Mouse (Mus musculus) MEL (cell line): ENCODE results near the gene Pla2g4b. TPM values are rescaled to one million over a fixed set of nuclear protein-coding genes. Genes with fewer than 3 reads are reported as not detected.

ENCODE experiments used
- DNase-seq: peaks from one replicate; pipeline ENCODE4 v3.0.0; 2011; ENCODE audit warnings: low read depth, low spot score
- H3K27ac ChIP-seq: 2 replicates; pipeline ENCODE4 v1.5.1; 2012; ENCODE audit warnings: low read depth, mild to moderate bottlenecking, control low read depth, low read length, moderate library complexity; ENCODE audit not compliant: control insufficient read depth
- H3K27me3 ChIP-seq, 2 experiments: fragments of 150-350 bp in 1 of 2; sonication (generic) in 1 of 2; 2 replicates each; pipeline ENCODE4 v1.6.1; 2012; ENCODE audit warnings: low read length in 2 of 2, mild to moderate bottlenecking in 2 of 2, improper control_type of control experiment in 1 of 2, moderate library complexity in 1 of 2; ENCODE audit not compliant: insufficient read depth in 2 of 2, control insufficient read depth in 1 of 2
- H3K36me3 ChIP-seq, 2 experiments: 2 replicates each; pipeline ENCODE4 v1.6.1; 2012 to 2014; ENCODE audit warnings: low read length in 2 of 2, improper control_type of control experiment in 1 of 2, inconsistent platforms in 1 of 2, mild to moderate bottlenecking in 1 of 2; ENCODE audit not compliant: insufficient read depth in 2 of 2, control insufficient read depth in 1 of 2
- H3K4me1 ChIP-seq, 2 experiments: fragments of 150-350 bp in 1 of 2; sonication (generic) in 1 of 2; 2 replicates each; pipeline ENCODE4 v1.6.1; 2012; ENCODE audit warnings: low read length in 2 of 2, improper control_type of control experiment in 1 of 2, mild to moderate bottlenecking in 1 of 2; ENCODE audit not compliant: insufficient read depth in 2 of 2, control insufficient read depth in 1 of 2
- H3K4me3 ChIP-seq, 2 experiments: fragments of 150-350 bp in 1 of 2; sonication (generic) in 1 of 2; 2 replicates each; pipeline ENCODE4 v1.5.1; 2012; ENCODE audit warnings: low read depth in 2 of 2, low read length in 2 of 2, mild to moderate bottlenecking in 2 of 2, moderate library complexity in 2 of 2, control low read depth in 1 of 2, improper control_type of control experiment in 1 of 2; ENCODE audit not compliant: control insufficient read depth in 1 of 2, insufficient read depth in 1 of 2
- H3K79me2 ChIP-seq: 2 replicates; pipeline ENCODE4 v1.6.1; 2012; ENCODE audit warnings: mild to moderate bottlenecking, low read length, moderate library complexity; ENCODE audit not compliant: control insufficient read depth, poor library complexity, insufficient read depth
- H3K9ac ChIP-seq: 2 replicates; pipeline ENCODE4 v1.6.1; 2012; ENCODE audit warnings: low read depth, mild to moderate bottlenecking, control low read depth, low read length, moderate library complexity; ENCODE audit not compliant: control insufficient read depth, poor library complexity, severe bottlenecking
- H3K9me3 ChIP-seq: fragments of 150-350 bp; sonication (generic); replicated peaks from 2 replicates; pipeline ENCODE4 v1.6.1; 2012; ENCODE audit warnings: mild to moderate bottlenecking, low read length, improper control_type of control experiment, moderate library complexity; ENCODE audit not compliant: insufficient read depth
- CHD2 ChIP-seq: IDR thresholded peaks from 2 replicates; pipeline ENCODE4 v1.6.1; 2011; ENCODE audit warnings: low read length, improper control_type of control experiment
- CTCF ChIP-seq, 3 experiments: IDR thresholded peaks in 2 of 3; conservative IDR thresholded peaks in 1 of 3; 2 replicates each; pipeline ENCODE4 v1.5.1; 2011 to 2012; ENCODE audit warnings: low read length in 3 of 3, low read depth in 2 of 3, mild to moderate bottlenecking in 2 of 3, improper control_type of control experiment in 1 of 3, inconsistent platforms in 1 of 3, mixed read lengths in 1 of 3, moderate library complexity in 1 of 3; ENCODE audit not compliant: control insufficient read depth in 1 of 3, insufficient read depth in 1 of 3, poor library complexity in 1 of 3, severe bottlenecking in 1 of 3
- E2F4 ChIP-seq: IDR thresholded peaks from 2 replicates; pipeline ENCODE4 v1.6.1; 2011; ENCODE audit warnings: low read depth, low read length, improper control_type of control experiment, borderline replicate concordance
- ELF1 ChIP-seq: IDR thresholded peaks from 2 replicates; pipeline ENCODE4 v1.6.1; 2014; ENCODE audit warnings: low read depth, mild to moderate bottlenecking, inconsistent platforms, low read length, improper control_type of control experiment, moderate library complexity
- ETS1 ChIP-seq: IDR thresholded peaks from 2 replicates; pipeline ENCODE4 v1.6.1; 2012; ENCODE audit warnings: low read depth, mild to moderate bottlenecking, inconsistent platforms, low read length, improper control_type of control experiment, moderate library complexity
- GABPA ChIP-seq: IDR thresholded peaks from 2 replicates; pipeline ENCODE4 v1.6.1; 2012; ENCODE audit warnings: low read depth, mild to moderate bottlenecking, inconsistent platforms, low read length, improper control_type of control experiment, moderate library complexity
- JUND ChIP-seq: IDR thresholded peaks from 2 replicates; pipeline ENCODE4 v1.6.1; 2011; ENCODE audit warnings: low read depth, mild to moderate bottlenecking, improper control_type of control experiment, low read length
- KAT2A ChIP-seq: conservative IDR thresholded peaks from 2 replicates; pipeline ENCODE4 v1.6.1; 2012; ENCODE audit warnings: low read depth, low read length, improper control_type of control experiment, inconsistent platforms
- MXI1 ChIP-seq: IDR thresholded peaks from 2 replicates; pipeline ENCODE4 v1.6.1; 2011; ENCODE audit warnings: mild to moderate bottlenecking, low read depth, low read length, improper control_type of control experiment
- MYB ChIP-seq: IDR thresholded peaks from 2 replicates; pipeline ENCODE4 v1.6.1; 2011; ENCODE audit warnings: mild to moderate bottlenecking, low read depth, low read length, improper control_type of control experiment
- NRF1 ChIP-seq: IDR thresholded peaks from 2 replicates; pipeline ENCODE4 v1.6.1; 2014; ENCODE audit warnings: low read depth, mild to moderate bottlenecking, inconsistent platforms, low read length, improper control_type of control experiment, moderate library complexity; ENCODE audit not compliant: poor library complexity, insufficient read depth, severe bottlenecking
- POLR2A ChIP-seq, 2 experiments: IDR thresholded peaks; 2 replicates each; pipeline ENCODE4 v1.6.1; 2011 to 2012; ENCODE audit warnings: low read length in 2 of 2, mild to moderate bottlenecking in 2 of 2, control low read depth in 1 of 2, improper control_type of control experiment in 1 of 2, low read depth in 1 of 2, moderate library complexity in 1 of 2; ENCODE audit not compliant: control insufficient read depth in 1 of 2, insufficient read depth in 1 of 2, poor library complexity in 1 of 2
- POLR2AphosphoS2 ChIP-seq: IDR thresholded peaks from 2 replicates; pipeline ENCODE4 v1.6.1; 2011; ENCODE audit warnings: low read length, improper control_type of control experiment
- SMC3 ChIP-seq: IDR thresholded peaks from 2 replicates; pipeline ENCODE4 v1.6.1; 2011; ENCODE audit warnings: low read depth, low read length, improper control_type of control experiment
- UBTF ChIP-seq: IDR thresholded peaks from 2 replicates; pipeline ENCODE4 v1.6.1; 2012; ENCODE audit warnings: low read depth, mild to moderate bottlenecking, inconsistent platforms, low read length, improper control_type of control experiment, moderate library complexity, borderline replicate concordance; ENCODE audit not compliant: insufficient read depth
- USF2 ChIP-seq, 2 experiments: IDR thresholded peaks; 2 replicates each; pipeline ENCODE4 v1.6.1; 2011 to 2012; ENCODE audit warnings: improper control_type of control experiment in 2 of 2, low read length in 2 of 2, borderline replicate concordance in 1 of 2, inconsistent platforms in 1 of 2, low read depth in 1 of 2, mild to moderate bottlenecking in 1 of 2; ENCODE audit not compliant: insufficient read depth in 1 of 2
- ZC3H11A ChIP-seq: IDR thresholded peaks from 2 replicates; pipeline ENCODE4 v1.6.1; 2012; ENCODE audit warnings: low read depth, mild to moderate bottlenecking, inconsistent platforms, low read length, improper control_type of control experiment
- ZKSCAN1 ChIP-seq: IDR thresholded peaks from 2 replicates; pipeline ENCODE4 v1.6.1; 2012; ENCODE audit warnings: low read depth, mild to moderate bottlenecking, inconsistent platforms, low read length, improper control_type of control experiment, moderate library complexity
- ZMIZ1 ChIP-seq: IDR thresholded peaks from 2 replicates; pipeline ENCODE4 v1.6.1; 2012; ENCODE audit warnings: low read depth, mild to moderate bottlenecking, inconsistent platforms, low read length, improper control_type of control experiment, moderate library complexity
- ZNF384 ChIP-seq: IDR thresholded peaks from 2 replicates; pipeline ENCODE4 v1.6.1; 2012; ENCODE audit warnings: low read depth, mild to moderate bottlenecking, inconsistent platforms, low read length, improper control_type of control experiment
- polyA plus RNA-seq, 2 experiments: library from polyadenylated mRNA; stranded (reverse) in 1 of 2; unstranded in 1 of 2; fragments of >175 nt in 1 of 2; fragments of >200 nt in 1 of 2; gene quantifications; 2 replicates each; pipeline versions ENCODE4 v1.2.1 to v1.2.4; 2012; ENCODE audit warnings: low replicate concordance in 2 of 2, low read depth in 1 of 2; ENCODE audit not compliant: insufficient read length in 2 of 2, insufficient read depth in 1 of 2, missing spikeins in 1 of 2
- total RNA-seq: library from RNA; depleted of rRNA; stranded (reverse); fragments of 300-350 nt; gene quantifications from 2 replicates; pipeline ENCODE4 v1.2.3, GENCODE M21; 2012

Gene Pla2g4b
- total and polyA plus RNA-seq, 3 experiments: 0.32 to 0.54 TPM; not detected in 1

DNA sequence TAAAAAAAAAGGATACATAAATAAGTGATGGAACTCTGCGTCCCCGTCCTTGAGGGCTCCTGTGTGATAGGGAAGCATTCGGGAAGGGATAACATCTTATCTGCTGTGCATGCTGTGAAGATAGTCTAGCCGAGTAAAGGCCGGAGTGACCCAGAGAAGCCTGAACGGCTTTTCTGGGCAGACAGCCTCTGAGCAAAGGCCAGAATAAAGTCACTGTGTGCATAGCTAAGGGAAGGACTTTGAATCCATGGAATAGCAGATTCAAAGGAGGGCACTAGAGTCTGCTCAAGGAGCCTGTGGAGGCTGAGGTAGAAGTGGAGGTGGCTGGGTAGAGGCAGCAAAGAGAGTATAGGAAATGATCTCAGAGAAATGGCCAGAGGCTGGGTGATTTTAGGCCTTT, 38.4 kb upstream of the Pla2g4b start (continued):
- TF ChIP-seq USF2 (IDR thresholded peaks at IDR 0.05; ENCODE audit: borderline replicate concordance in 1 of 2, insufficient read depth in 1 of 2, low read depth in 1 of 2, low read length in 2 of 2) (no peak), CHD2 (no peak), UBTF (no peak), POLR2A (IDR thresholded peaks at IDR 0.05; ENCODE audit: control insufficient read depth in 1 of 2, insufficient read depth in 1 of 2, low read depth in 1 of 2, low read length in 2 of 2, poor library complexity in 1 of 2) (no peak), ETS1 (no peak)

DNA sequence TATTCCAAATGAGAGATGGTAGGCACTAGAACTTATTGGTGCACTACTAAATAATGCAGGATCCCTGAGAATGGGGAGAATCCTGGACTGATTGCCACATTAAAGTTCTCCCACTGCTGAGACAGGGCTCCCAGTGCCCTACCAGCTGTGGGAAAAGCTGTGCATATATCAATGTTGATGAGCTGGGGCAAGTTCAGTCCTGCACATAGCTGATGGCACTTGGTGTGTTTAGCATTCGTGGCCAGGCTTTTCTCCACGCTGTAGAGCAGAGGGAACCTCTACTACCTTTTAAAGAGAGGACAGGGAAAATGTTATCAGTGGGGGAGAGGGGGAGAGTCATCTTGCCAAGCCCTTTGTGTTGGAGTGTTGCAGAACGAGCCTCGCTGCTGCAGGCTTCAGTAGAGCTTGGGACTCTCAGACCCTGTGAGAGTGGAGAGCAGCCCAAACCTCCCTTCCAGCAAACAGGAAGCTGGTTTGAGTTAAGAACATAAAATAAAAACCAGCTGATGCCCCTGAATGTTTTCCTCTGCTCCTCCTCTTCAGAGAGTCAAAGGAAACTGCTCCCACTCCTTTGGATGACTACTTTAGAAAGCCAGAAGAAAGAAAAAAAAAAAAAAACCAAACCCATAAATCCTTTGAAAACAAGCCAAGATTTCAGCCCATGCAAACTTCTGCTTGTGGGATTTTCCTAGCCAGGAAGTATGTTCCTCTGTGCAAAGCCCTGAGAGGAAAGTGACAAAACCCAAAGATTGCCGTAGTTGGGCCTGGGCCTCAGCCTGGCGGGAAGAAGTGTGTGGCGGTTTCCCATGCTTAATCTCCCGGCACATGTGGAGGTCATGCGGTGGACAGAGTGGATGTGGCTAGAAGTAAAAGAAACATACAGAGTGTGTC, 37.6 kb upstream of the Pla2g4b start:
- no peak overlapping the region for H3K9ac ChIP-seq
- H3K4me3 ChIP-seq: no peak overlapping the region
- no peaks in the 10 kb centered on the region for H3K36me3 ChIP-seq
- H3K27ac ChIP-seq: no peak overlapping the region
- no peaks in the 10 kb centered on the region for H3K4me1 ChIP-seq
- H3K27me3 ChIP-seq: no peaks in the 10 kb centered on the region
- DNase-seq: no peak
- no peaks in the 10 kb centered on the region for H3K79me2 ChIP-seq
- TF ChIP-seq UBTF: no peak
- no peak for TF ChIP-seq GABPA
- TF ChIP-seq ZMIZ1: no peak
- no peaks in the 10 kb centered on the region for H3K9me3 ChIP-seq

DNA sequence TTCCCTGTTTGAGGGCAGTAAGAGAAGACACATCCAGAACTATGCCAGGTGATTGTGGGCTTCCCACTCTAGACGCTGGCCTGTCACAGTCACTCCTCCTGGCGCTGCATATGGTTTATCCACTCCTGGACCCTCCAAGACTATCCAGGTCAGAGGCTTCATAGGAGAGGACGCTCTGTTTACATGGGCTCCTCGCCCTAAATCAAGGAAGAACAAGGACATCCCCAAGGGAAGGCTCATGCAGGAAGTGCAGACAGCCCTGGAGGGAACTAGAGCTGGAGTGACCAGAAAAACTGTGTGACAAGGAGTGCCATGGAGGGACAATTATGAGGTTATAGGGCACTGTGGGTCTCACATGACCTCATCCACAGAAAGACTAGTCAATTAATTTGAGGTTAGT, 35.9 kb upstream of the Pla2g4b start:
- Histone ChIP-seq H3K9ac (no peak overlapping the region), H3K79me2 (no peaks in the 10 kb centered on the region), H3K27me3 (no peaks in the 10 kb centered on the region)
- no peak for DNase-seq
- no peak for TF ChIP-seq ELF1
- TF ChIP-seq ZKSCAN1: no peak
- TF ChIP-seq SMC3: no peak
- no peak for TF ChIP-seq E2F4
- no peak for TF ChIP-seq NRF1
- no peak for TF ChIP-seq KAT2A
- TF ChIP-seq CTCF (IDR thresholded peaks at IDR 0.05 in 2 of 3, conservative IDR thresholded peaks at IDR 0.05 in 1 of 3; ENCODE audit: control insufficient read depth in 1 of 3, insufficient read depth in 1 of 3, low read depth in 2 of 3, low read length in 3 of 3, poor library complexity in 1 of 3, severe bottlenecking in 1 of 3): no peak
- TF ChIP-seq JUND: no peak
- TF ChIP-seq USF2 (IDR thresholded peaks at IDR 0.05; ENCODE audit: borderline replicate concordance in 1 of 2, insufficient read depth in 1 of 2, low read depth in 1 of 2, low read length in 2 of 2): no peak
- no peak for TF ChIP-seq ZMIZ1
- TF ChIP-seq MXI1: no peak
- no peak for TF ChIP-seq ETS1
- TF ChIP-seq MYB: no peak
- no peak for TF ChIP-seq ZC3H11A
- TF ChIP-seq CHD2: no peak
- no peak for TF ChIP-seq POLR2AphosphoS2
- TF ChIP-seq ZNF384: no peak
- TF ChIP-seq, all 39 proteins: peak for 0
- H3K27ac ChIP-seq: no peak overlapping the region
- no peaks in the 10 kb centered on the region for H3K9me3 ChIP-seq
- H3K36me3 ChIP-seq: no peaks in the 10 kb centered on the region
- no peak overlapping the region for H3K4me3 ChIP-seq
- no peaks in the 10 kb centered on the region for H3K4me1 ChIP-seq
